Mouse (Mus musculus) liver, adult 2 months (tissue): ENCODE results near the gene Bpifb9b. TPM values are rescaled to one million over a fixed set of nuclear protein-coding genes. Genes with fewer than 3 reads are reported as not detected.
"Not testable (repeated sequence)": the region's sequence is repeated elsewhere in the genome, so short reads cannot be mapped to it uniquely, and the experiment has no call there.

Experiments used
- DNase-seq: peaks from one replicate; pipeline ENCODE4 v3.0.0-alpha.2; 2011; ENCODE audit warnings: low read depth, low spot score; ENCODE audit errors: extremely low read depth
- H3K27ac ChIP-seq: fragments of 200-500 bp; replicated peaks from 2 replicates; pipeline ENCODE4 v1.5.1; 2012; ENCODE audit warnings: low read depth, mild to moderate bottlenecking, control low read depth, inconsistent platforms, low read length; ENCODE audit not compliant: insufficient read depth
- H3K27me3 ChIP-seq: fragments of 200-500 bp; 2 replicates; pipeline ENCODE4 v1.6.1; 2012; ENCODE audit warnings: mild to moderate bottlenecking, moderate library complexity, low read length, inconsistent platforms; ENCODE audit not compliant: control insufficient read depth, insufficient read depth
- H3K36me3 ChIP-seq: fragments of 200-500 bp; 2 replicates; pipeline ENCODE4 v1.6.1; 2012; ENCODE audit warnings: low read length, inconsistent platforms; ENCODE audit not compliant: control insufficient read depth, insufficient read depth
- H3K4me1 ChIP-seq: fragments of 200-500 bp; 2 replicates; pipeline ENCODE4 v1.6.1; 2011; ENCODE audit warnings: low read length; ENCODE audit not compliant: control insufficient read depth, insufficient read depth
- H3K4me3 ChIP-seq: fragments of 200-500 bp; 2 replicates; pipeline ENCODE4 v1.5.1; 2011; ENCODE audit warnings: low read depth, mild to moderate bottlenecking, control low read depth, low read length, moderate library complexity; ENCODE audit not compliant: insufficient read depth
- H3K79me2 ChIP-seq: fragments of 200-500 bp; 2 replicates; pipeline ENCODE4 v1.6.1; 2012; ENCODE audit warnings: inconsistent platforms, mild to moderate bottlenecking, low read length, moderate library complexity; ENCODE audit not compliant: control insufficient read depth, insufficient read depth
- H3K9ac ChIP-seq: fragments of 200-500 bp; 2 replicates; pipeline ENCODE4 v1.6.1; 2012; ENCODE audit warnings: low read depth, mild to moderate bottlenecking, control low read depth, inconsistent platforms, low read length
- CTCF ChIP-seq: fragments of 200-500 bp; IDR thresholded peaks from 2 replicates; pipeline ENCODE4 v1.5.1; 2011; ENCODE audit warnings: low read depth, low read length, control low read depth
- POLR2A ChIP-seq: fragments of 200-500 bp; IDR thresholded peaks from 2 replicates; pipeline ENCODE4 v1.6.1; 2011; ENCODE audit warnings: low read length, control low read depth; ENCODE audit not compliant: insufficient read depth; ENCODE audit errors: extremely low read depth
- WGBS: fragments of 180-500 bp; shearing (Covaris S2); methylation state at CpG from one replicate; pipeline ENCODE4 v1.1.7; 2018; 5-methylcytosine and 5-hydroxymethylcytosine counted together
- polyA plus RNA-seq: library from polyadenylated mRNA; depleted of rRNA; stranded (reverse); fragments of >200 nt; gene quantifications from 2 replicates; pipeline ENCODE4 v1.2.3, GENCODE M21; 2012; rRNA removed
- total RNA-seq: library from RNA; depleted of rRNA; stranded (reverse); fragments of >200 nt; gene quantifications from 2 replicates; pipeline ENCODE4 v1.2.3, GENCODE M21; 2014; rRNA removed

Gene Bpifb9b
- not detected in 2 replicates for total RNA-seq
- polyA plus RNA-seq, result not detected in 2 replicates

- H3K4me1 ChIP-seq, H3K27ac ChIP-seq, H3K36me3 ChIP-seq, H3K9ac ChIP-seq, H3K4me3 ChIP-seq, H3K27me3 ChIP-seq, DNase-seq, H3K79me2 ChIP-seq: not testable (repeated sequence)
- 87% methylated on average over 4 of the region's 4 CpGs for WGBS
Observed at GRCm38 (mm10) chr2:154306927-154307326, at the start of gene Bpifb9b. Bpifb9b (plus strand) TSS chr2:154307227.

- H3K4me3 ChIP-seq, H3K9ac ChIP-seq, H3K27me3 ChIP-seq, H3K36me3 ChIP-seq, H3K79me2 ChIP-seq, DNase-seq, H3K27ac ChIP-seq, H3K4me1 ChIP-seq: not testable (repeated sequence)
- 78% methylated on average over 5 of the region's 5 CpGs for WGBS
Observed at GRCm38 (mm10) chr2:154257554-154257953, 49.5 kb upstream of the Bpifb9b start, which contains the start of gene Bpifb9a. Bpifb9a (plus strand) TSS chr2:154257854.

- not testable (repeated sequence) for H3K27me3 ChIP-seq, H3K9ac ChIP-seq, H3K27ac ChIP-seq, H3K4me3 ChIP-seq, H3K4me1 ChIP-seq, H3K36me3 ChIP-seq, H3K79me2 ChIP-seq
- 72% methylated on average over 3 of the region's 3 CpGs for WGBS
- DNase-seq, result peak; percentile 17
Observed at GRCm38 (mm10) chr2:154264397-154264796, 42.6 kb upstream of the Bpifb9b start.

- not testable (repeated sequence) for H3K9ac ChIP-seq
Observed at GRCm38 (mm10) chr2:154291866-154292265, 15.2 kb upstream of the Bpifb9b start.

GRCm38 (mm10) chr2:154292833-154293232 lies 14.2 kb upstream of the Bpifb9b start:
- H3K27me3 ChIP-seq, result no peaks in the 10 kb centered on the region

More at GRCm38 (mm10) chr2:154291866-154292265, 15.2 kb upstream of the Bpifb9b start:
- not testable (repeated sequence) for DNase-seq, H3K27ac ChIP-seq, H3K4me1 ChIP-seq, H3K4me3 ChIP-seq, H3K79me2 ChIP-seq, H3K27me3 ChIP-seq, H3K36me3 ChIP-seq
- WGBS, result 89% methylated on average over 3 of the region's 3 CpGs

GRCm38 (mm10) chr2:154294746-154295145 lies 12.3 kb upstream of the Bpifb9b start:
- not testable (repeated sequence) for H3K4me1 ChIP-seq, H3K36me3 ChIP-seq, DNase-seq, H3K27me3 ChIP-seq, H3K27ac ChIP-seq, H3K79me2 ChIP-seq, H3K9ac ChIP-seq, H3K4me3 ChIP-seq
- under 1% methylated on average over 10 of the region's 10 CpGs for WGBS
- TF ChIP-seq CTCF, result peak; percentile 63

More at GRCm38 (mm10) chr2:154292833-154293232, 14.2 kb upstream of the Bpifb9b start:
- WGBS, result 88% methylated on average over 1 of the region's 1 CpGs
- H3K79me2 ChIP-seq, result no peaks in the 10 kb centered on the region
- TF ChIP-seq CTCF, result no peak
- no peak for TF ChIP-seq POLR2A
- H3K36me3 ChIP-seq, result no peaks in the 10 kb centered on the region
- no peak overlapping the region for H3K9ac ChIP-seq
- no peak for DNase-seq
- H3K4me1 ChIP-seq, result no peaks in the 10 kb centered on the region
- no peak overlapping the region for H3K27ac ChIP-seq
- H3K4me3 ChIP-seq, result no peak overlapping the region

GRCm38 (mm10) chr2:154300496-154300895 lies 6.5 kb upstream of the Bpifb9b start:
- H3K27me3 ChIP-seq, result no peaks in the 10 kb centered on the region
- H3K27ac ChIP-seq, result no peak overlapping the region
- no peaks in the 10 kb centered on the region for H3K79me2 ChIP-seq
- H3K9ac ChIP-seq, result no peak overlapping the region
- TF ChIP-seq CTCF (peak; percentile 98), POLR2A (no peak)
- no peak overlapping the region for H3K4me3 ChIP-seq
- H3K36me3 ChIP-seq, result no peaks in the 10 kb centered on the region
- no peaks in the 10 kb centered on the region for H3K4me1 ChIP-seq
- WGBS, result 35% methylated on average over 1 of the region's 1 CpGs
- DNase-seq, result peak; percentile 51
